Mouse (Mus musculus) right cerebral cortex, postnatal 36 days (tissue): ENCODE data around the gene Hmga2.

Source experiments
- DNase-seq, 2 experiments: peaks; one replicate each; pipeline ENCODE4 v3.0.0; 2022; ENCODE audit warnings: low spot score in 2 of 2, mixed read lengths in 1 of 2

Gene Hmga2

DNA sequence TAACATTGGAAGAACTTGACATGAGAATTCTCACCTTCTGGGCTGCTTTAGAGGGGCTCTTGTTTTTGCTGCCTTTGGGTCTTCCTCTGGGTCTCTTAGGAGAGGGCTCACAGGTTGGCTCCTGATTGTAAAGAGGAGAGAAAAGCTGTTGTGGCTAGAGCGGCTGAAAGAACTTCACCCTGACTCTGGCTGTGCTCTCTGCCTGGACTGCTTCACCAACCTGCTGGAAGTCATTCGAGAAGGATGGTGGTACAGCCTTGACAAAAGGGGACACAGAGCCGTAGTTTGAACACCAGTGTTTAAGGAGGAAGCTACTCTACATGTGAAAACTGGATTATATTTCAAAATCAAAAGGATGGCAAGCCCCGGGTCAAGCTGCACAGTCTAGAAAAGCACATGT, 3.1 kb downstream of the Hmga2 start:
- no peak for DNase-seq

DNA sequence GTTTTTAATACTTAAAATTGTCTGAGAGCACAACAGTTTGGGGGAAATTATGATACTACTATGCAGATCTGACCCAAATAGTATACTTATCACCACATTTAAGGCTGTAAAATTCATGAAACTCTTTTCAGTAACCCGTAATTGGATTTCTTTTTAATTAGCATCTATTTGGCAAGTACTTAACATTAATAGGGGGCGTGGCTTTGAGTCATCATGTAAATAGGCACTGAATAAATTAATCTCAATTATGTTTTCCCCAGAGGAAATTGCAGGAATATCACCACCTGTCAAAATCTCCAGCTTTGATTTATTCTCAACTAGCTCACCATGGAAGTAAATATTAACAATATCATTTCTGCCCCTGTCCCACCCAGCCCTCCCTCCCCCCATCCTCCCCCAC, 3.7 kb downstream of the Hmga2 start:
- DNase-seq: no peak

- no peak for DNase-seq
Observed at GRCm38 (mm10) chr10:120465121-120465520, 11.1 kb downstream of the Hmga2 start.

GRCm38 (mm10) chr10:120461769-120462168, 14.5 kb downstream of the Hmga2 start:
- DNase-seq: no peak

DNA sequence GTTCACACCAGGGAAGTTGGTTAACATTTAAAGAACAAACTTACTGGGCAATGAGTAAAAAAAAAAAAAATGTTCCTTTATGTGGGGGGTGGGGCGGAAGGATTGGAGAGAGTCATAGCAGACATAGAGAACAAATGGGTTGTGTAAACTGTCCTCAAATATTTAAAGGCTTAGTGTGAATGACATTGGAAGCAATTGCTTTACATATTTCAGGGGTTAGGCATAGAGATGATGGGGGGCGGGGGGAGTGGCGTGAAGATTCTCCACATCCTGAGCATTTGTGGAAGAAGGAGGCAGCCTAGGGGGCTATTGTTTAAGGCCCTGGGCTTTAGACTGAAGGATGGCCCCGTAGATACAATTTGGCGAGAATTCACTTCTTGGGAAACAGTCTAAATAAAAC, 15.0 kb downstream of the Hmga2 start:
- DNase-seq: no peak

DNA sequence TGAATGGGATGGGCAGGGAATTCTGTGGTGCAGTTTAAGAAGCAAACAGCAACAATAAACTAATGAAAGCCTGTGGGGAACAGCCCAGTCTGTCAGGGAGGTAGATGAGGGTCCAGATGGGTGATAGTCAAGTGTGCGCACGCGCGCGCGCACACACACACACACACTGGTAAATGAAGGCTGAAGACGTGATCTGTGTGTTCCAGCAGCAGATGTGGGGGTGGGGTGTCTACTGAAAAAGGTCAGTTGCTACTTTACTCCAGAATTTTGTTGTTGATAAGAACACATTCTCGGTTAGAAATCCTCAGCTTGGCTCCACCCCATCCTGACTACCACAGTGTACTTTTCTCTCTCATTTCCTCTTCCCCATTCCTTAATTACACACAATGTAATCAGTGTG, 17.4 kb downstream of the Hmga2 start:
- no peak for DNase-seq

GRCm38 (mm10) chr10:120449661-120450284, 26.5 kb downstream of the Hmga2 start:
- DNase-seq: no peak

- DNase-seq: no peak
Observed at GRCm38 (mm10) chr10:120446799-120447198, 29.5 kb downstream of the Hmga2 start.

- no peak for DNase-seq
Observed at GRCm38 (mm10) chr10:120446206-120446605, 30.1 kb downstream of the Hmga2 start.

GRCm38 (mm10) chr10:120444463-120445070, 31.7 kb downstream of the Hmga2 start:
- no peak for DNase-seq

DNA sequence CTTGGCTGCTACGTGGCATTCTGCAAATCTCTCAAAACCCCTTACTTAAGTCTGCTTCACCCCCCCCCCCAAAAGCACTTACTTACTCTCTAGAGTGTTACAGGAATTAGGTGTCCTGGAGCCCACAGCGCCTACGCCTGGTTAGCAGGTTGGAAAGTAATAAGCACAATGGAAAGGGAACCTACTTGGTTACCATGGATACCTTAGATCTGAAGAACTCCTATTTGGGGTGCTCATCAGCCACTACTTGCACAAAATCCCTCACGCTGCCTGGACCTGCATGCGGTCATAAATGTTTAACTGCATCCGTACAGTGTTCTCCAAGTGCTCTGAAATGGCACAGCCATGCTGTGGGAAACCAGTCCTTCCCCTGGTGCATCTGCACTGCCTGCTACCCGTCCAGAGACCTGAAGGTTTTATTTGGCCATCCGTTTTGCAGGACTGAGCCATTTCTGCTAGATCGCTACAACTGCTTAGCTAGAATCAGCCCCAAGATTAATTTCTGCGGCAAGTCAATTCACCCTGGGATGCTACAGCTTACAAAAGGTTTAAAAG, 32.4 kb downstream of the Hmga2 start:
- no peak for DNase-seq

DNA sequence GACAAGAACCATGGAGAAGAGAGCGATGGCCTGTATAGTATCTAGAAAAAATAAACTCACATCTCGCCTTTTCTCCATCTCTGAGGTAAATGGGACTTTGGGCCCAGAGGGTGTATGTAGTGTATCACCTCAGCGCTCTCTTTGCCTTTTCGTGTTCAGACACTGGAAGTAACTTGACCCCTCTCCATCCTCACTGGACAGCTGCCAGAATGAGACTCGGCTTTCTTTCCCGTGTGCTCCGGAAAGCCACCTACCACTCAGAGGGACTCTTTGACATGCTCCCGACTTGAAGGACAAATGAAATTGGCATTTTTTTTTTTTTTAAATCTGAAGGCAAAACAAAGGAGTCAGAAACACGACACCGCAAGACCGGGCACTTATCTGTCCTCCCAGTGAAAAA, 35.0 kb downstream of the Hmga2 start:
- DNase-seq: no peak

- no peak for DNase-seq
Observed at GRCm38 (mm10) chr10:120434433-120434832, 41.8 kb downstream of the Hmga2 start.

- no peak for DNase-seq
Observed at GRCm38 (mm10) chr10:120433463-120433815, 42.8 kb downstream of the Hmga2 start.

DNA sequence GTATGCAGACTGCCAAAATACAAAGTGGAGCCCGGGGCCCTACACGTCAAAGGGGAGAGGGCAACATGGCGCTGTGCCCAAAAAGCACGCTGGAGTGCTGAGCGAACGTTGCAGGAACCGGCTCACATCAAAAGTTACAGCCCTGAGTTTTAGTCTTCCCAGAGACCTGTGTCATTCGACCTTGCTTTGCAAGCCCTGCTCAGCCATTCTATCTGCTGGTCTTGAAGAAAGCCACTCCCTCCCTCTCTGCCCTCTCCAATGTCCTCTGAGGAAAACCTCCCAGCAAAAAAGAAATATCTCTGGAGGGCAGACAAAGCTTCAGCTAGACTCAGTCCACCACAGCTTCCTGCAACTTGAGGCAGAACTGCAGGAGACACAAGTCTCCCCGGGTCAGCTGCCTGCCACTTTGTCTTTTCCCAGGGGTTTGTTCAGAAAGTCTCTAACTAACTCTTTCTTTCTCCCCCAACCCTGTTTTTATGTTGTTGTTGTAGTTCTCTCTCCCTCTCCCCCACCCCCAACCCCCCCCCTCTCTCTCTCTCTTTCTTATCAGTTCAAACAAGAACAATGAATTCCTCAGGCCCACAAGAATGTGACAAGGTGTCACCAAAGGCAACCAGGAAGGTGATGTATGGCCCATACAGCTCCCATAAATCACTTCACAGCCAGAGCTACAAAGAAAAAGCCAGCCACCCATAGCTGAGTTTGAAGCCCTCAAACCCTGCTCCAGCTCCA, 43.4 kb downstream of the Hmga2 start:
- no peak for DNase-seq

- no peak for DNase-seq
Observed at GRCm38 (mm10) chr10:120432081-120432480, 44.2 kb downstream of the Hmga2 start.

GRCm38 (mm10) chr10:120431435-120431834, 44.8 kb downstream of the Hmga2 start:
- no peak for DNase-seq

DNA sequence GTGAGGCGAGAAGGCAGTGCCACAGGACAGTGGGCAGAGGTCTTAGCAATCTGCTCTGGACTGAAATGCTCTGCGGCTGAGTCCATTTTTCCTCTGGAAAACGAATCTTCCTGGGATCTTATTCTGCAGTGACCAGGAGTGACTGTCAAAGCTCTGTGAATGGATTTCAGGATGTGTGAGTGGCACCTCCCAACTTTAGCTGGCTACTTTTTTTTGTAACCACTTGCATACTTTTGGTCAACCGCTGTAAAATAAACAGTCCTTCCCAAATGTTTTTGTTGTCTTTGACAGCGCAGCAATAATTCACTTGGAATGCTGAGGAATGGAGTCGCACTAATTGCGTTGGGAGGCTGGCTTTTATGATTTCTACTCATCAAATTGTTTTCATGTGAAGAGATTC, 45.8 kb downstream of the Hmga2 start:
- no peak for DNase-seq

DNA sequence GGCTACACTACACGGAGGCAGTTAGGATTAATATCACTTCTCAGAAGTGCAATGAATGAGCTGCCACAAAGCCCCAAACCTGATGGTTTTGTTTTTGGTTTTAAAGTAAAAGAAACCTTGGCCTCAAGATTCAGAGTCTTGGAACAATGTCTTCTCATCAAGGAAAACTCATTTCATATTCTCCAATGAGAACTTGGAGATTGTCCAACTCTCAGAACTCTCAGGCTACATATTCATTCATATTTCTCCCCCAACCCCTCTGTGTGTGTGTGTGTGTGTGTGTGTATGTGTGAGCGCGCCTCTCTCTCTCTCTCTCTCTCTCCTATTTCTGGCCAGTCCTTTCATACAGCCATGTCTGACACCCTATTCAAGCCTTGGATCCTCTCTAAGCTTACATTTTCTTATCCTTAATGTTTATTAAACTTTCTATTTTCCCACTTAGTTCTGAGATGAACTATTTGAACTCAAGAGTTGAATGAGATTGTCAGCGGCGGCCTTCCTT, 46.5 kb downstream of the Hmga2 start:
- no peak for DNase-seq

DNA sequence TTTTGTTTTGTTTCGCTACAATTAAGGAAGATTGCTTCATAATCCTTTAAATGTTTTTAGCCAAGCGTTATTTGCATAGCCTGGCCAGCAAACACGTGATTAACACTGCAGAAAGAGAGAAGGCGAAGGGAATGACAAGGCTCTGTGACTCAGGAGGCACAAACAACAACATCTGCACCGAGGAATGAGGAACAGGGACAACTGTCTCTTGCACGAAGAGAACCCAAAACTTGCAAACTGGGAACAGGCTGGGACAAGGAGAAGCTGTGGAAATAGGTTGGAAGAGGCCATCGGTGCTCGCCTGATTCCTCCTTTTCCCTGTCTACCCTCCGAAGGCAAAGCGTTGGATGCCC, 47.1 kb downstream of the Hmga2 start:
- no peak for DNase-seq

DNA sequence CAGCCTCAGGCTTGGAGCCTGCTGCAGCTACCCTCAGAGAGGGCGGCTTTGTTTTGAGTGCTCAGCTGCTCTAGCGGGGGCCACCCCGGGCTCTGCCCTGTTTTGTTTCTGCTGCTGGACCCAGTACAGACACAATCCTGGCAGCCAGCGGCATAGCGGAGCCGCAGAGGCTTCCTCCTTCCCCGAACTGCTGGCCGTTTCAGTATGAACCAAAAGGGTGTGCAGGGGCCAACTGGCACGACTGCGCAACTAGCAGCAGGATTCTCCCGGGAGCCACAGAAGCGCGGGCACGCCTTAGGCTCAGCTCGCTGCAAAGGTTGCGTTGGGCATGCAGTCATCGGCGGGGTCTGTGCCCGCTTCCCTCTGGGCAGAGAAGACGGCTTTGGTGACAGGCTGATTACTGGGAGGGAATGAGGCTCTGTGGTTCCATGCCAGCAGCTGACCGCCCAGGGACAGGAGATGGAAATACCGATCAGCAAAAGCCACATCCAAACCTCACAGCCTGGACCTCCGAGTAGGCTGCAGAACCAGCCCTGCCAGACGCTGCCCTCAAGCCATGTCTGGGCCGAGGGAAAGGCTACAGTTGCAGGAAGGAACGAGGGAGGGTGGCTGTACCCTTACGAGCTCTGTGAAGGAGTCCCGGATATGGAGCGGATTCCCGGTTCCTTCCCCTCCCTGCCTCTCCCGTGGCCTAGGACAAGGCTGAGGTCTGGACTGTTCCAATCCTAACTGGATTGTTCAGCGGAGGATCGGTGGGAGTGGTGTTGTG, 47.7 kb downstream of the Hmga2 start:
- DNase-seq: no peak

- DNase-seq: no peak
Observed at GRCm38 (mm10) chr10:120426086-120426610, 50.1 kb downstream of the Hmga2 start.
